Mouse (Mus musculus) spleen, postnatal 36 days (tissue): ENCODE results near the gene 4930404H24Rik.
A peak's percentile ranks its signal among the peaks of the same experiment; 100 is the strongest.

ENCODE experiments used
- DNase-seq, 2 experiments: peaks; one replicate each; pipeline ENCODE4 v3.0.0; 2022; ENCODE audit warnings: low spot score in 2 of 2, mixed read lengths in 1 of 2

Gene 4930404H24Rik

DNA sequence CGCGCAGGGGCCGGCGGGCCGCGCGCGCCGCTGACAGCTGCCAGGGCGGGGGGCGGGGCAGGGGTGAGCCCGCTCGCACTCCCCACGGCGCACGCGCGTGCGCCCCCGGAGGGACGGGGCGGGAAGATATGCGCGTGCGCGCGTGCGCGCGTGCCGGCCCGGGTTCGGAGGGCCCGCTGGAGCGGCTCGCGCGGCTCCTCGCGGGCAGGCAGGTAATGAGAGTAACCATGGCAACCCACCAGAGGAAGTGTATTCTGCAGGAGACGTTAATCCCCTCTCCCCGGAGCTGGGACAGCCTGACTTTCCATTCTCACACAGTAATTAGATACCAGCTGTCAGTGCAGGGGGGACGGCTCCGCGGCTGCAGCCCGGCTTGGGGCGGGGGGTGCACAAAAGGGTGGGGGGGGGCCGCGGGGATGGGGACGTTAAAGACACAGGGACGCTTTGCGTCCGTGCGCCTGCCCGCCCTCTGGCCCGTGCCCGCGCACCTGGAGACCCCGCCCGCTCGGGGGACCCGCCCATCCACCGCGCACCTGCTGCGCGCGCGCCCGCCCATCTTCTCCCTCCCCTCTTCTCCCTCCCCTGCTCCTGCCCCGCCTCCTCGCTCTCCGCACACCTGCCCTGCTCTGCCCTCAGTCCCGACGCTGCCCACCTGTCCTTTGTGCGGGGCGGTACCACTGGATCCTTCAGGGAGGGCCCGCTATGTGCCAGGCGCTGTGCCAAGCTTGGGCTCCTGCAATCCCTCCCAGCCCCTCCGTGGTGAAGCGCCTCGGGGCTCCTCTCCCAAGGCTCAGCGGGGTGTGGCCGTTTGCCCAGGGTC, at the start of gene 4930404H24Rik:
4930404H24Rik (plus strand) TSS at position 218 of the 820 bp plus-strand sequence.
- peak; percentile 58 to 65 for DNase-seq

DNA sequence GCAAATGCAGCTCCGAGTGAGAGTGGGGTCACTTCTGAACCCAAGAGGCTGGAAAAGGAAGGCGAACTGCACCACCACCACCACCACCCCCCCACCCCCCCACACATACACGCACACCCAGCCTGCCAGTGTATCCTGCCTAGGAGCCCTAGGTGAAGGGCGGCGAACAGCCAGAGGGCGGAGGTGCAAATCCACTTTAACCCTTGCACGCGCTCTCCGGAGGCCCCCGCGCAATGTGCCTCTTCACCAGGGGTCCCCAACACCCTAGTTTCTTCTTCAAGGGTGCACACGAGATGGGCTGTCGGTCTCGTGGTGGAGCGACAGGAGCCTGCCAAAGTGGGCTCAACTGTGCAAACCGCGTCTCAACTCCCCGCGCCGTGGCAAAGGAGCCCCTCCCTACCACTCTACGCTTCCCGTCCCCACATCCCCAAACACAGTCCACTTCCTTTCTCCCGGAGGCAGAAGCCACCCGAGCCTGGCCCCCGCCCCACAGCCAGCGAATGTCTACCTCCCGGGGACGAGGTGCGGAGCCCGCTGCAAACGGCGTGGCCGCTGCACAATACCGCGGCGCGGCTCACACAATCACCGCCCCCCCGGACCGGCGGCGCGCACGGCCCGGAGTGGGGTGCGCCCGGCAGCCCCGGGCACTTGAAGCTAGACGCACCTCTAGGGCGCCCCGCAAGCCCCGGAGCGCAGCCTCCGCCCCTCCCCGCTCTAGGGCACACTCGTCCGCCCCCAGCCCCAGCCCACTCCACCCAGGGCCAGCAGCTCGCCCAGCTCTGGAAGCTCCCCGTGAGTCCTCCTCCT, 49.0 kb upstream of the 4930404H24Rik start:
- DNase-seq = peak in 1 of 2 experiments; percentile 12

DNA sequence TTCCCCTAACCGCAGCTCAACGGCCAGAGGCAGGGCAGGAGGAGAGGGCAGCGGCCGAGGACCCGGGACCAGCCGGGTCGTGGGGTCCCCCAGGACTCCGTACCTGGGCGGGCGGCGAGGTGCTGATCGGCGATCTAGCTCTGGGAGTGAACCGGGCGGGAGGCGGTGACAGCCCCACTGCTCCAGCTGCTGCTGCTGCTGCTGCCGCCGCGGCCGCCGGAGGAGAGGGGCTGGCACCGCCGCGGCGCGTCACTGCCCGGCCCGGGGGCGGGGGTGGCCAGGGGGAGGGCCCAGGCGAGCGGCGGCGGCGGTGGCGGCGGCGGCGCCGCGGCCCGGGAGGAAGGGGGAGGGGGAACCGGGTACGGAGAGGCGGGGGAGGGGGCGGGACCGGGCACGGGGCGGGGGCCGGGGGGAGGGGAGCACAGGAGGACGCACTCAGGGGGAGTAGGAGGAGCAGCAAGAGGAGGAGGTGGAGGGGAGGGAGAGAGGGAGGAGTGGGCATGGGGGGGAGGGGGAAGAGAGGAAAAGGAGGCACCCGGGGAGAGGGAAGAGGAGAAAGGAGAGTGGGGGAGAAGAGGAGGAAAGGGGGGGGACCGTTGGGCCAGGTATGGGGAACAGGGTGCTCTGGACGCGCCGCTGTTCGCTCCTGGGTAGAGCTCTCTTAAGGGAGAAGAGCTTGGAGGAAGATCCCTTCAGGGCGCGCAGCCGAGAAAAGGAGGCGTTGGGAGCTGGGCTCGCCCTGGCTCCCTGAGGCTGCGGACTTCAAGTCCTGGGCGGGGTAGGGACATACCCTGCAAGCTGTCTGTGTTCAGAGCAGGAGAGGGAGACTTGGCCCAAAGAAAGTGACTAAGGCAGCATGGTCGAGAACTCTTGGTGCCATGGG, 48.1 kb upstream of the 4930404H24Rik start:
- DNase-seq = peak; percentile 18 to 39

DNA sequence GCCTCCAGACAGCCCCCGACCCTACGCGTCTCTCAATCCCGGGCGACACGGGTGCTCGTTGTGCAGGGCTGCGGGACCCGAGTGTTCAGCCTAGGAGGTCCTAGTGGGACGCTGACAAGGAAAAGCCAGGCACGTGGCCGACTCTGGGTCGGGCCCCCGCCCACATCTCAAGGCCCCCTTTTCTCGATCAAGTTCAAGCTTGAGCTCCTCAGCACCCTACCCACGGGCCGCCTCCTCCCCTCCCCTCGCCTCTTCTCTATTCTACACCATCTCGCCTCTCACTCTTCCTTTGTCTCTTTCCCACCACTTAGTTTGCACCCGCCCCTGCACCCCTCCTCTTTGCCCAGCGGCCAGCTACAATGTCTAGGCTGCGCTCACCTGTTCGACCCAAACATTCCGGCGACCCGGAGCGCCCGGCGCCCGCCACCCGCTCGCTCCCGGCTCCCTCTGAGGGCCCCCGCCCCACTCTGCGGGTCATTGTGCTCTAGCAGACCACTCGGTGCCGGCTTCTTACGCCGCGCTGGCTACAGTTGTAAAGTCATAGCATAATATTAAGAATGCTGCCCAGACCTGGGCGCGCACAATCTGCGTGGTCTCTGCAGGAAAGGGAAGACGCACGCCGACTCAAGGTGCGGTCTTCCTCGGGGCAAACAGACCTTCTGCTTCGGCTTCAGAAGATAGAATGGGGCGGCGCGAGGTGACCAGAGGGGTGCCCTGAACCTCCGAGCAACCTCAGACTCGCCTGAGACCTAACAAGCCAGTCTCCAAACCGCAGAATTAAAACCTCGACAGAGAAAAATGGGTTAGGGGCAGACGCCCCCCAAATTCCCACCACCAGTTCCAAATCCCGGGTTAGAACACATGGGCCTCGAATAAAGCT, 47.2 kb upstream of the 4930404H24Rik start:
- no peak for DNase-seq

DNA sequence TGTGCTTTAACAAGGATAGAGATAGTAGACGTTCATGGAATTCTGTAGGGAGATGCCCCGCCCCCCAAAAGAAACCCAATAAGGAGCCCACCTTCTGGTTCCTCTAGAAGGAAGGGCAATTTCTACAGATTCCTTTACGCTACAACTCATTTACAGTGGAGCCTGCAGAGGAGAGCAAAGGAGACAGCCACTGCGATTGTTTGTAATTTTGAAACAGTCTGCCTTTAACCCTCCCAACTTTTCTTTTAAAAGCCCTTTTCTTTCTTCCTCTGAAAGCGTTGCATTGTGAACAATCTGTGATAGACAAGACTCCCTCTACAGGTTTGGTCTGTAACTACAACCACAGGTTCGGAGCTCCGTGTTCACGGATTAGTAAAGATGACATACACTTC, 46.6 kb upstream of the 4930404H24Rik start:
- peak in 1 of 2 experiments; percentile 54 for DNase-seq

DNA sequence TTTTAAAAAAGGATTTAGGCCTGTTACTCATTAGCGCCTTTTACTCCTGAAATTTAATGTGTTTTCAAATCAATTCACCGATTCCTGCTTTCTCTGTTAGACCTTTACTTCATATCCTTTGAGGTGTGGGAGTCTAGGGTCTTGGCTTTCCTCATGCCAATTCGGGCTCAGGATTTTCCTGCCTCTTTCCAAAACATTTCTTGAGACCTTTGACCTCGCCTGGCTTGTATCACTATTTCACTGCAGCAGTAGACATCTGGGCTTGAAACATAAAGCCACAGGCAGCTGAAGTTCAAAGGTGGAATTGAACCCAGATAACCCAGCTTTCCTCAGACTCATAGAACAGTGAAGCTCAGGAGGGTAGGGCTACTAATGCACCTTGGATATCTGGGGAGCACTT, 46.1 kb upstream of the 4930404H24Rik start:
- no peak for DNase-seq

DNA sequence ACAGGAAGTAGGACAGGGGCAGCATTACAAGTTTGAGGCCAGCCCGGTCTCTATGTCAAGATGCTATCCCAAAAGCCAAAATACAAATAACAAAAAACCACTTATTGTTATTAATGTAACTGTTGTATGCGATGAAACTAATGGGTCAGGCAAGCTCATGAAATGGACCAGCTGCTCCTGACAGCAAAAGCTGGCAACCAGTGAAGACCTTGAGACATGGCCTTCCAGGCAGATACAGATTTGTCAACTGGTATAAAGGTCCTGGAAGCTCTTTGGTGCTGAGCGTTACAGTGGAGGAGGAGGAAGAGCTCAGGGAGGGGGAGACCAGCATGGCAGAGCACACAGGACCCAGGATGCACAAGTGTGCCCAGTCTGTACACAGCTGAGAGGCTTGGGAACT, 44.9 kb upstream of the 4930404H24Rik start:
- no peak for DNase-seq

DNA sequence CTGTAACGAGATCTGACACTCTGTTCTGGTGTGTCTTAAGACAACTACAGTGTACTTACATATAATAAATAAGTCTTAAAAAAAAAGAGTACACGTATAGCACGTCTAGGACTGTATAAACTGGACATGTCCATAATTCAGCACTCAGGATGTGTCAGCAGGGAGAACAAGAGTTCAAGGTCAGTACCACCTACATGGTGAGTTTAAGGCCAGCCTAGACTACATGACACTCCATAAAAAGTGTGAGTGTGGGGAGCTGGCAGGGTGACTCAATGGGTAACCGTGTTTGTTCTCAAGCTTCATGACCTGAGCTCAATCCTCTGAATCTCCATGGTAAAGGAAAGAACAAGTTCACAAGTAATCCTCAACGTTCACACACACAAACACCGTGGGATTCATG, 44.1 kb upstream of the 4930404H24Rik start:
- no peak for DNase-seq

DNA sequence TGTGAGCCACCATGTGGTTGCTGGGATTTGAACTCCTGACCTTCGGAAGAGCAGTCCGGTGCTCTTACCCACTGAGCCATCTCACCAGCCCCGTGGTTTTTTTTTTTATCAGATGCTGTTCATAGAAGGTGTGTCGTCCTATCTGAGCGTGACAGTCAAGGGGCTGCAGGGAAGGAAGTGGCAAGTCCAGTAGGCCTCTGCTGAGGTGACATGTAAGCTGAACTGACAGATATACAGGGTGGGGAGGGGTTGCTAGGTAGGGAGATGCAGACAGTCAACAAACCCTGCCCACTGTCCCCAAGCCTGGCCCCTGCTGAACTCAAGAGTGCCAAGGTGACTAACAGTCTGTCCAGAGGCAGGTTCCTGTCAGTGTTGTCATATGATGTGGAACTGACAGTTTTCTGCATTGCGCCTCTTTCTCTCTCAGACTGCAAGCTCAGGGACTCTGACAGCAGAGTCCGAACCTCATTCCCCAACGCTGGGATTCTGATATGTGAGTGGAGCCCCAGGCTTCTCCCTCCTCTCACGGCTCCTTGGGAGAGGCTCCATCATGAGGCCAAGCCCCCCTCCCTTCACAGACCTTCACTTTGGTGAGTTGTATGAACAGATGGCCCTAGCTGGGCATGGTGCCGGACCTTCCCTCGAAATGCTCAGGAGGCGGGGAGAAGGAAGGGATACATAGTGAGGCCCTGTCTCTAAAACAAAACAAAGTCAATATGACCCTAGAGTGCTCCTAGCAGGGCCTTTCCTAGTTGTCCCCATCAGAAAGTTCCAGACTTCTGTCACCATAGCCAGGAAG, 38.4 kb upstream of the 4930404H24Rik start:
- DNase-seq = no peak

DNA sequence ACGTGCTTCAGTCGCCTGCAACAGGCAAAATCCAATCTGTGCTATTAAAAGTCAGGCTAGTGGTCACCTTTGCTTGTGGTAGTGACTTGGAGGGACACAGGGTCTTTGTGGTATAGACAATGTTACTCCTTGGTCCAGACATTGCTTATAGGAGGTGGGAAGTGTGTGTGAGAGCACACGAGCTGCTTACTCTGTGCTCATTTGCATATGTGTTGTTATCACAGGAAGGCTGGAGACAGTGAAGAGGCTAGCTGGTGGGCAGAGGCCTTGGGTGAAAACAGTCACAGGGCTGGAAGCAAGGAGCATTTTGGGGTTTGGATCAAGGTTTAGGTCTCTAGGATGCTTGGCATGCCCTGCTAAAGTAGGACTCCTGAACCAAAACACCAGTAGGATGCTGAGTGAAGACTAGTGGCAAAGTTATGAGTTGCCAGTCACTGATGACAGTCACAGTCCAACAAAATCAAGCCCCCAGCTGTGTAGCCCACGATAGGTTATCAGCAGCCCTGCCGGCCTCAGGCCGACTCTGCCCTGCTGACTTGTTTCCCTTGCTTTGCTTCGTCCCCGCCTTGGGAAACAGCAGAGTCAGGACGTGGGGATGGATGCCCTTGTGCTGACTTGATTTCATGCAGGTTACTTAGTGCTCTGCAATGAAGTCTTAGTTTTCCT, 37.6 kb upstream of the 4930404H24Rik start:
- DNase-seq = no peak

DNA sequence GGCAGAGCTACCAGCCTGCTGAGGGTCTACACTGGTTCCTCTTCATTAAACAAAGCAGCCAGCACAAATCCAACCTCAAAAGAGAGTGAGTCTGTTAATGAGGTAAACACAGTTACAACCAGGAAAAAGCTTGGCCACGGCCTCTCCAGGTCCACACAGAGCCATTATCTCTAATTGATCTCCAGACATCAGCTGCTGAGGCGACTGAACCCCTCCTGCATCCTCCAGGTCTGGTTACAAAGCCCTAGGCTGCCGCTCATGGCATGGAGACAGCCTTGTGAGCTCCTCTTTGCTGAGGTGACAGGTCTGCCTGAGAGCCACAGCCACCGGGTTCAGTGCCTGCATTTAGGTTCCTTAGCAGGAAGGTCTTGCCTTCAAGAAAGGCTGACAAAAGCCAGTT, 35.1 kb upstream of the 4930404H24Rik start:
- no peak for DNase-seq

DNA sequence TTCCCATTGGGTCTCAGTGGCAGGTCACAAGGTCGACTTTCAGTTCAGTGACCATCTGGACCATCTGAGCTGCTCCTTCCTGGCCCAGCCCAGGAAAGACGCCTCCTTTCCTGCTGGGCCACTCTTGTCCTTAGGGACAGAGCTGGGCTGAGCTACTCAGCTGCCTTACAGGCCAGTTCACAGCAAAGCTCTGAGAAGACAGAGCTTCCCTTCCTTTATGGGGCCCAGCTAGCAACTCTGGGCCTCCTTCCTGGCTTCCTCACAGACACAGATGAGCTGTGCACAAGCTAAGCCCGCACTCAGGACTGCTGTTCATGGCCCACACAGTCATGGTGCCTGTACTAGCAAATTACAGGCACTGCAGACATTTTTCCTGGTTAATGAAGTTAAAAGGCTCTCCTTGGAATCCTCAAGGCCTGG, 34.6 kb upstream of the 4930404H24Rik start:
- DNase-seq = no peak

DNA sequence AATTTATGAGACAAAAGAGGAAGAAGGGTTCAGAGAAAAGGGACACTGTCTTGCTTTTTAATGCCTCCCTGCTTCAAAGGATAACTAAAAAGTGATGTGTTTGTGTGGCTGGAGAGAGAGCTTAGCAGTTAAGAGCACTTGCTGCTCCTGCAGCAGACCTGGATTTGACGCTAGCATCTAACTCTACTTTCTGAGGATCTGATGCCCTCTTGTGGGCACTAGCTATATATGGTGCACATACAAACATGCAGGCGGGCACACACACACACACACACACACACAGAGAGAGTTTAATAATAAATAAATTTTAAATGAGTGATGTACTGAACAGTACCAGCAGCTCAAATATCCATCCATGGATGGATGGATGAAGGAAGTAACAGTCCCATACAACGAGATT, 29.3 kb upstream of the 4930404H24Rik start:
- DNase-seq = no peak

DNA sequence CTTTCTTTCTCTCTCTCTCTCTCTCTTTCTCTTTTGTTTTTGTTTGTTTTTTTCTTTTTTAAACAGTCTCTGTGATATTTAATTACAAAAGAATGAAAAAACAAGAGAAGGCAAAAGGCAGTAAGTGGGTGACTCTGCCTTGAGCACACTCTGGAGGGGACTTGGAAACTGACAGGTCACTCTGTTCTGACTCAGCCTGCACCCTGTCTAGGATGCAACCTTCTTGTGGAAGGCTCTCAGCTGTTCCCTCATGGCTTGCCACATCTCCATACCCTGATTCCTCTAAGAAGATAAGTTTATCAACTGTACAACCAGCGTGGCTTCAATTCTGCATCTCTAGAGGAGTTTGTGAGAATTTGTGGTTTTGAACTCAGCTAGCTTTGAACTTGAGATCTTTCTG, 25.2 kb upstream of the 4930404H24Rik start:
- DNase-seq = no peak

DNA sequence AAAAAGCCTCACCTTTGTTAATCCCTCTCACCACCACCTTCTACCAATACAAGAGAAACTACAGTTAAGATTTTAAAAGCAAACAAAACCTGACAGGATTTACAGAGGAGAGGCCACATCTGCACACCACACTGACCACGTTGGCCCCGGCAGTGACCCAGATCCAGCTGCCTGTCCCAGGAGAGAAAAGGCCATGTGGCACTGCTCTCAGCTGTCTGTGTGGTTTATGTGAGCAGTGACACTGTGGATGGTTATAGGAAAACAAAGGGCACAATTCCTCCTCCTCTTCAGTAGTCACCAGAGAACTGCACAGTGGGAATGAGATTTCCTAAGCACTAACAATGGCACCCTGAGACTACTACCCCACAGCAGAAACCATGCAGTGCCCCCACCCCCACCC, 23.3 kb upstream of the 4930404H24Rik start:
- no peak for DNase-seq

DNA sequence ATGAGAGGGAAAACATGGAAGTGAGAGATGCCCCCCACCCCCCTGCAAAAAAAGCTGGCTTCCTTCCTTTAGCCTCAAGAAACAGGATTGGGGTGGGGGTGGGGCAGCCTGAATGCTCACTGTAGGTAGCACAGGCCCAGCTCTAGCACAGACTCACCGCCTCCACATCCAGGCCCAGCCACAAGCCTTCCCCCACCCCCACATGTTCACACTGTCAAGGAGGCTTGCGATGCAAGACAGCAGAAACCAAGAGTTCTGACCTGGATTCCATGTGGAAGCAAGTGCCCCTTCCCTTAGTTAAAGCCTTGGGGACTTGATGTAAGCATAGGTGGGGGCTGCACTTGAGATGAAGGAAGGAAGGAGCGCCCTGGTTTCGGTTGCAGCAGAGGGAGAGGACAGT, 22.8 kb upstream of the 4930404H24Rik start:
- DNase-seq = no peak

DNA sequence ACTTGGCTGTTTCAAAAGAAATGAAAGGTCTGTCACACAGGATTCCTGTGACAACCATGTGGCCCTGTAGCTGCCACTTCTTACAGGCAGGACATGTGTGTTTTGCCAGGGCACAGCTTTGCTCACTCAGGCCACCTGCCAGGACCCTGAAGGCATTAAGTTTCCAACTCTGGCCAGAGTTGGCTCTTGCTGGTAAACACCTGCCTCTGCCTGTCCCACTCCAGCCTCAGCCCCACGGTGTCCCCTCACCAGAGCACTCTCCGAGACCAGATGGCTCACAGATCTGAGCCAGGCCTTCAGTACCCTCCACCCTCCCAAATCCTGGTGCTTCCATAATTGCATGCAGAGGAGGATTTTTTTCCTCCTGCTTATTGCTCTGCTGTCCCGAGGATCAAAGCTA, 21.6 kb upstream of the 4930404H24Rik start:
- DNase-seq = no peak

DNA sequence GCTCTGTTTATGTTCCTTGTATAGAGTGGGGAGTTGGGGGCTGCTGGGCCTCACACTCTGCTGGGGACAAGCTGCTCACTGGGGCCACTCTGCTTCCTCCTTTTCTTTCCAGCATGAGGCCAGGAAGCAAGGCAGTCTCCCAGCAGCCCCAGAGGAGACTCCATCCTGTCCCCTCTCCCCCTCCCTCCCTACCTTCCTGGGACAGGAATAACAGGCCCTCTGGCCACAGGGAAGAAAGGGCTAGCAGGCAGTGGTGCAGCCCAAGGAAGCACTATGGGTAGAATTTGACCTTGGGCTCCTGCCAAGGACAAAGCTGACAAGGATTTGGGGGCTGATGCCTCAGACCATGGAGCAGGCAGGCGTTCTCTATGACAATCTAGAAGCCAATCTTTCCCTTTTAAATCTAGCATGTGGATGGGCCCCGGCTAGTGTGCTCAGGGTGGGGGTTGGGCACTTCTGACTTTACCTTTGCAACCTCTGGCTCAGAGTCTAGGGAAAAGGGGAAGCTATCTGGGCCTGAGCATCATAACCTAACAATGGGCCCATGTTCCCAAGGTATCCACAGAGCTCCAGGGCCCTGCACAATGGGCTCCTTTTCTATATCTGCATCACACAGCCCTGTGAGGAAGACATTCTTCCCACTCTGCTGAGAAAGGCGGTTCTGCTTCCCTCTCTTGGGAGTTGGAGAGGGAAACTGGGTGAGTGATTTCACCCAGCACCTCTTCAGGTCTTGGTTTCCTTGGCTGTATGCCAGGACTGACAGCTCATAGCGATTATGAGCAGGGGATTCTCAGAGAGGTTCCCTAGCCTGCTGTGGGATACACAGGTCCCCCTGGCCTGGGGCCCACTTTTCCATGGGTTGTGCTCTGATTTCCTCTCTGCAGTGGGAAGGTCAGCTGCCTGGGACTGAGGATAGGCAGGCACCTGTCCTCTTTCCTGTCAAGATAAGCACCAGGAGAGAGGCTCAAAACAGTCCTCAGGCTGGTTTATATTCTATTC, 17.2 kb upstream of the 4930404H24Rik start:
- DNase-seq = no peak
